Mouse (Mus musculus) B cell, adult 2 months (primary cell): ENCODE measurements at regions not wholly inside any gene's neighbourhood (a gene's known extent, or its start where the extent isn't known, plus 50 kb on each side); places are given as distances from the start of the nearest gene placed in this dataset.

Experiments used
- DNase-seq, 2 experiments: peaks; one replicate each; pipeline ENCODE4 v3.0.0; 2022

DNA sequence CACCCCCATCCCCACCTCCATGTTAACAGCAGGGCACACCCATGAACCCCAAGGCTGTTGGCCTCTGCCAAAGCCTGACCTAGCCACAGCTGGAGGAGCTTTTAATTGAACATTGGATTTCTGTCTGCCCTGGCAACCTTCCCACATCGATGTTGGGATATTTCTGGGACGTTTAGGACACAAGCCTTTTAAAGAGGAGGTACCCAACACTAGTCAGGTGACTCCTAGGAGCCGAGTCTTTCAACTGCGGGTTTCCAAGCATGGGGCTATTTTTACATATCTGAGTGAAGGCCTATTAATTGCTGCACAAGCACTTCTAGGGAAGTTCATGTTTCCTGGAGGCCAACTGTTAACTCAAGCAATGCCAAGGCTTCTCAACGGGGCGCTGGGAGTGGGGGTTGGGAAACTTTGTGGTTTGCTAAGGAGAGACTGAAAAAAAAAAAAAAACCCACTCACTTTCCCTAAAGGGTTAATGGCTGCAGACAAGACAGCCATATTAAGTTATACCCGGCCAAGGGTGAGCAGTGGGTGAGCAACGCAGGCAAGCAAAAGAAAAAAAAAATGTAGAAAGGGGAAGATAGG, 213.3 kb downstream of the Bcl2l11 start:
- DNase-seq: no peak

GRCm38 (mm10) chr2:128339643-128340487, 214.0 kb downstream of the Bcl2l11 start:
- no peak for DNase-seq

DNA sequence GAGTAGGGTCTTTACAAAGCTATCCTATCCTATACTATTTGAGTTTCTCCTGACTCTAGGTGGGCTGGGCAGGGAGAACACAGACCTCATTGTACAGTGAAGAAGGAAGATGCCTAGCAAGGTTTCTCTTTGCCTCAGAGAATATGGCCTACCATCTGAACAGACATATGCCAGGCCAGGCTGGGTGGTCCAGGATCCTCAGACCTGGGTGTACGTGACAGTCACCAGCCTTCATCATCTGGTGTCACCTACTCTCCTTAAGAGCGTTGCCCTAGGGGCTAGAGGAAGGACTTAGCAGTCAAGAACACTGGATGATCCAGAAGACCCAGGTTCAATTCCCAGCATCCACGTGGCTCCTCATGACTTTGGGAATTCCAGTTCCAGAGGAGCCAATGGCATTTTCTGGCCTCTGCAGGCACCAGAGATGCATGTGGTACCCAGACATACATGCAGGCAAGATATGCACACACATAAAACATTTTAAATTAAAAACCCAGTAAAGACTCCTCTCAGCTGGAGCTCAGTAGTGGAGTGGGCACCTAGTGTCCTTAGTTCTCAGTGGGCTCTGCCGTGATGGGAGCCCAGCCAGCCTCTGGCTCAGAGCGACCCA, 214.9 kb downstream of the Bcl2l11 start:
- no peak for DNase-seq

DNA sequence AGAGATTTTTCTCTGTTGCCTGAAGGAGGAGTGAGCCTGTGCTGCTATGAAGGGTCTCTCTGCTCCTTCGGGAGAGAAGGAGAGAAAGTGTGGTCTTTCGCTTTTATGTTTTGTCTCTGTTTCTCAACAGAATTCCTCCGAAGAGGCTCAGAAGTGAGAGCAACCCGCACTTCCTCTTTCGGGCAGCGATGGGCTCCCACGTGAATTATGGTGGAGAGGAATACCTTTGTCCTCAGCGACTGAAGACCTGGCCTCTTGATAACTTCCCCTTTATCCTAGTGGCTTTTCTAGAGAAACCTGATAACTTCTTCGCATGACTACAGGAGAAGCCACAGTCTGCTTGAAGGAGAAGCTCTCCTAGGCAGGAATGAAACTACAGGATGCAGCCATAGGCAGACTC, 216.4 kb downstream of the Bcl2l11 start:
- DNase-seq: peak; percentile 55 to 61

GRCm38 (mm10) chr2:128345557-128345956, 219.7 kb downstream of the Bcl2l11 start:
- DNase-seq: no peak

- DNase-seq: peak in 1 of 2 experiments; percentile 41
Observed at GRCm38 (mm10) chr2:128348556-128348955, 222.7 kb downstream of the Bcl2l11 start.

DNA sequence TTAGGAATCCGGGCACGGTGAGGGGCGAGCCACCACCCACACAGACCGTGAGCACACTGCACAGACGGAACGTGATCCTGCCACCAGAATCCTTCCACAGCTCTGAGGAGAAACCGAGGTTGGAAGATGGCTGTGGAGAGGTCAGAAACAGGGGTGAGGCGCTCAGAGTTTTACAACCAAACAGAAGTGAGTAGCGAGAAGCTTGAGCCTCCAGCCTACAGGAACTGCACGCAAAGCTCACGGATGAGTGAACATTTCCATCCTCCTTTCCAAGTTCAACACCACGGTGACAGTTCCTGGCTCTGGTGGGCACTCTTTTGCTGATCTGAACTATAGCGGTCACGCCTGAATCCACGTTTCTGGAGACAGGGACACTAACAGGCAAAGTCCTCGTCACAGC, 225.6 kb downstream of the Bcl2l11 start:
- DNase-seq: no peak

DNA sequence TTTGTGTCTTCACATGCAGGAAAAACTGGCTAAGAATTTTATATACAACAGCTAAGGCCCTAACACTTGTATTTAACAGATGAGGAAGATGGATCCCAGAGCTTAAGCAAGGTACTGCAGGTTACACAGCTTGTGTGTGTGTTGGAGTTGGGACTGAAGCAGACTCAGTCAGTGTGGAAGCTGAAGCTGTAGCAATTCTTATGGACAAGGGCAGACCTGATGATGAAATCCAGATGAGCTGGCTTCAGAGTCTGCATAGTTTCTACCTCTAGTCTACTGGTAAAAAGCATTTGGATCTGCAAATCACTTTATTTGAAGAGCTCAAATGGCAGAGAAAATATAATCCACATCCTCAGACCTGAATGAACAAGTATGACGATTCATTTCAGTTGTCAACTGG, 226.7 kb downstream of the Bcl2l11 start:
- DNase-seq: no peak

DNA sequence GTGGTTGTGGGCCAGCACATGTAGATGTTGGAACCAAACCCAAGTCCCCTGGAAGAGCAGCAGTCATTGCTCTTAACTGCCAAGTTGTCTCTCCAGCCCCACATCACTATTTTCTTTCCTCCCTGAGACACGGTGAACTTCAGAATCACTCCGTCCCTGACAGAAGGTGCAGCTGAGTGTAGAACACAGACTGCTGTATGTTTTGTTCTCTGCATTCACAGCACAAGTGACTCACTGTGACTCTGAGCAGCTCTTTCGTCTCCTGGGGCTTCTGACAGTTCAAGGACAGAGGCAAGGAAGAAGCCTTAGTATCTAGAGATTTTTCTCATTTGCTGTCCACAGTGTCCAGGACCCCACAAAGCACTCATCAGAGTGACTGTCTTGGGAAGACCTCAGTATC, 227.6 kb downstream of the Bcl2l11 start:
- no peak for DNase-seq

DNA sequence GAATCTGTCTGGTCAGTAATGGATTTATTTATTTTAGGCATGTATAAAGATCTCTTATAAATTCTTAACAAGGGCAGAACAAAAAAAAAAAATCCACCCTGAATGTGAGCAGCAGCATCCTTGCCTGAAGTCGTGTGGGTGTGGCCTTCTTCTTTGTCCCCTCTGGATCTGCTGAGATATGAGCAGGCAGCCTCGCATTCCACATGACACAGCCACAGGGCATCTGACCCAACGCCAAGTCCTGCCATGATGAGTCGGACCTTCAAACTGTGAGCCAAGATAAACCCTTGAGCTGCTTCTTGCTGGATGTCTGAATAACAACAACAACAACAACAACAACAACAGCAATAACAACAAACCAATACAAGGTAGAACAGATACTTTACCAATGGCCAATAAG, 230.5 kb downstream of the Bcl2l11 start:
- no peak for DNase-seq

DNA sequence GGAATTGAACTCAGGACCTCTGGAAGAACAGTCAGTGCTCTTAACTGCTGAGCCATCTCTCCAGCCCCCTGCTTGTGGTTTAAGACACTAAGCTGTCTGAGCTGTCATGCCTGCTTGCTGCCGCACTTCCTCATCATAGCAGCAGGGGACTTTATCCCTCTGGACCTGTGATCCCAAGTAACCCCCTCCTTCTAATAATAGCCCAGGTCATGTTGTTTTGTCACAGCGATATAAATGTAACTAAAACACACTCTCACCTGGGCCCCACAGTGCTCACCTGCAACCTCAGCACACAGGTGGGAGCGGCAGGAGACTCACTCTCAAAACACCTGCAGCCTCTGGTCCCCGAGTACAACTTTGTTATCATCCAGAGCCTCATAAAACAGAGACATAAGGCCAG, 231.9 kb upstream of the Spdye4c start:
- no peak for DNase-seq

- no peak for DNase-seq
Observed at GRCm38 (mm10) chr2:128360517-128360916, 230.5 kb upstream of the Spdye4c start.

- DNase-seq: no peak
Observed at GRCm38 (mm10) chr2:128361436-128361835, 229.6 kb upstream of the Spdye4c start.

DNA sequence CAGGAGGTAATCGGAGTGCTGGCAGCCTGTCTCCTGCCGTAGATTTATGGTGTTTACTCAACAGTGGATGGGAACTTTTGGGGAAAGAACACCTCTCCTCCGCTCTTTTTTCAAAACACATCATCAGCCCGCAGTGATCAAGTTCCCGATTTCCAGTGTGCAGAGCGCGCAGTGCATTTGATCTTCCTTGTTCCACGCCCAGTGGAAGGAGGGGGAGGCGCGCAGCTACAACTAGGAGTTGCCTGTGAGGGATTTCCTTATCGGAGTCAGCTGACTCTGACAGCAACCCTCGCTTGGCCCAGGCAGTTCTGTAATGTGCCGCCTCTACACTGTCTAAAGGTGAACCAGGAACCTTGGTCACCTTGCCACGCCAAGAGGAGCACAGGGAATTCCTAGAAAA, 226.8 kb upstream of the Spdye4c start:
- DNase-seq: peak in 1 of 2 experiments; percentile 37

- DNase-seq: no peak
Observed at GRCm38 (mm10) chr2:128365004-128365403, 226.0 kb upstream of the Spdye4c start.

- DNase-seq: no peak
Observed at GRCm38 (mm10) chr2:128365775-128366174, 225.2 kb upstream of the Spdye4c start.

DNA sequence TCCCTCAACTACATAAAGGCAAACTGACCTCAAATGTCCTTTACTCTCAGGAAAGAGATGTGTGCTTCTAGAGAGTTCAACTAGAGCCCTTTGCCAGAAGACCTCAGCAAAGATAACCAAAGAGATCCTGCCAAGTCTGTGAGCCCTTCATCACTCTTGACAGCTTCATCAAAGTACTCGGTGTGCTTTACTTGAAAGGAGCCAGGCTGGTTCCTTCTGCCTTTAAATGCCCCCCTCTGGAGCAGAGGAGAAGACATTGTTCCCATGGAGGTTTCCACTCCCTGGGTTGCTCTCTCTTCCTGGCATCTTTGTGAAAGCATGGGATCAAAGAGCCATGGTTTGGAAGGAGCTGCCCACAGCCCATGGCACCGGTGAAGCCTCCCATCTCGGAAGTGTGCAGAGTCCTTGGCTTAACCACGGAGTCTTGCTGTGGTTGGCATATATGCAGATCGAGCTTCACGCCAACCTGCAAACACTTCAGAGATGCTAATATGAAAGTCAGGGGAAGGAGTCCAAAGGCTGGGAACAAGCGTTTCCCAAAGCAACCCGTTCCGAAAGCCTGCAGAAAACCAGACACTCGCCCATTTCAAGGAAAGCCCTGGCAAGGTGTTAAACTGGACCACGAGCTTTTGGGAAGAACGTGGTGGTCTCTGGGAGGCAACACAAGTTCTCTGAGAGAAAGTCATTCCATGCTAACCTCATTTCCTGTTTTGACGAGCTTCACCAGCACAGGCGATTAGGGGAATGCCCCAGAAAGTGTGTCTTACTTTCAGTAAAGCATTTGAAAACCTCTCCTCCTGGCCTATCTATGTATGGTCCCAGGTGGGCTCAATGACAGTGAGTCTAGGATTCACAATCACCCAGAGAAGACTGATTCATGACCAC, 223.5 kb upstream of the Spdye4c start:
- peak; percentile 44 to 46 for DNase-seq

- DNase-seq: peak; percentile 50 to 55
Observed at GRCm38 (mm10) chr2:128368534-128369273, 222.3 kb upstream of the Spdye4c start.

DNA sequence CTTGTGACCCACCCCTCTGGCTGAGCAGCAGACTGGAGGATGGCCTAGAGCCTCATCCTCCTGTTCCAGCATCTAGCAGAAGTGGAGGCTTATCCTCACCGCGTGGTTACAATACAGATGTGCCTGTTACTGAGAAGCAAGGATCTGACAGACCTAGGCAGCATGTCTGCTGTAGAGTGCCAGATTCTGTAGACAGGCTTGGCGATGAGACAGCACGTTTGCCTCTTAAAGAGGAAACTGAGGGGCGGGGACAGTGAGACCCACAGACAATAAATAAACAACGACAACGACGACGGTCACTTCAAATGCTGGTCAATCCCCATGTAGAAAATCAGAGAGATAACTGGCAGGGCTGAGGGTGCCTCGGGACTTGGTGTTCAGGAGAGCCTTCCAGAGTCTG, 220.2 kb upstream of the Spdye4c start:
- DNase-seq: no peak

DNA sequence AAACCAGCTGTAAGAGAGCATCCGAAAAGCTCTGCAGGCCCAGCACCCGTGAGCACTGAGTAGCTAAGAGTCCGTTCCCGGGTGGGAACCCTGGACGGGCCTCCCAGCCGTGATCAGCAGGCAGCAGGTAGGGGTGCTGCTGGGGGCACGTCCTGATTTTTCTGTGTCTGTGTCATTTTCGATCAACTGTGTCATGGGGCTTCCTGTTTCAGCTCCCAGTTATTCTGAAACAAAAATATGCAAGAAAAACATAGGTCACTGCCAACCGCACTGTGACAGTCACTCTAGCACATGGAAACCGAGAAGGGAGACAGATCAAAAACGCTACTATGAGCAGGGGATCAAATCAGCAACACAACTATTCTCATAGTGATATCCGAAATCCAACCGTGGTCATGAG, 218.8 kb upstream of the Spdye4c start:
- no peak for DNase-seq

DNA sequence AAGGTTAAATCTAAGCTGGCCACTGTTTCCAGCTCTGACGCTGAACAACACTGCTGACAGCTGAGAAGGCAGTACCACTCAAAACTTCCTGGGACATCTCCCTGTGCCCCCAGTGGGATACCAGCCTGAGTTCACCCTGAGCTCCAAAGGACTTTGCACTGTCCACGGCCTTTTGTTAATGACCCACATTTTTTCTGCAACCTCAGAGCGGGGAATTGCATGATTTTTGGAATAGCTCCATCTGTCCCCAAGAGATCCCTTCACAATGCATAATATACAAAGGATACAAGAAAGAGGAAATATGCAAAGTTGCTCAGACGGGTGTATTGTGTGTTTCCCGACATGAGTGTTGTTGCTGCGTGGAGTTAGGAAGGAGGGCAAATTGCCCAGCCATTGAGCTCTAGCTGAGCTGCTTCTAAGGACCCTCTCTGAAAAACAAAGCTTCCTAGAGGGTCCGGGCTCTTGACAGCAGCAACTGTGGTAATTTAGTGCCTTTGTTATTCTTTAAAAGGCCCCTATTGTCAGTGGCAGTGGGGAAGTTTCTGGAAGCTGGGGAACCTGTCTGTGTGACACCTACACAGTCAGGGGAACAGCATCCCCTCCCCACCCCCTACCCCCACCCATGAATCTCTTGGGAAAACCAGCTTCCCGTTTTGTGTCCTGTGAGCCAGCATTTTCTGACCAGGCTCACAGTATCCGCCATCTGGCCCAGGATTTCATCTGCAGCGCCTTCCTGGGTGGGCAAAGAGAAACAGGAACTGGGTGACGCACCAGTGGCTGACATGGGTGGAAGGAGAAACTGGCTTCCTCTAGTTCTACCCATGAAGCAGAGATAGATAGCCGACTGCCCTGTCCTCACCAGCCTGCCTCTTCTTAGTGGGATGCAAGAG, 217.4 kb upstream of the Spdye4c start:
- peak; percentile 80 to 85 for DNase-seq
